Comparison of ENCODE assay signal across 27 mouse cellular contexts in genomic region chr1:127609814-127610213, GRCm38 (mm10).
DNase-seq lines count a peak whose midpoint lies in the region; ATAC-seq and TF ChIP-seq lines count a peak whose summit lies in the region.
"Had no signal": no experiment of that assay in that cellular context is flagged by ENCODE, and none has a peak within 500 bp of the region (broad histone marks: within the 10 kb centered on the region; RNA-seq: fewer than 3 reads in every experiment).

No protein-coding gene starts in this region.

- peak; percentile 10 for DNase-seq in heart, adult 11 months
- DNase-seq in heart, postnatal 36 days: no peak
- DNase-seq in heart, adult 8-10 months (ENCODE audit: low spot score): no peak
- no peak for DNase-seq in lung, adult 2 months
- DNase-seq: adrenal gland, adult 8-10 months; adrenal gland, postnatal 25 days; cerebellum, adult 11-12 months; cerebellum, adult 8-10 months; cerebellum, postnatal 10 days; cerebellum, postnatal 36 days; embryo, embryonic 11 days; gastrocnemius, postnatal 10 days; gastrocnemius, postnatal 36 days; heart, adult 18-20 months had no signal

- no peaks in the 10 kb centered on the region for H3K36me3 ChIP-seq in heart, embryonic 13.5 days
- H3K36me3 ChIP-seq in lung, embryonic 16.5 days (ENCODE audit: control insufficient read depth, insufficient read depth, low read length): no peaks in the 10 kb centered on the region
- H3K36me3 ChIP-seq in forebrain, embryonic 16.5 days (ENCODE audit: control insufficient read depth, insufficient read depth): no peaks in the 10 kb centered on the region
- H3K36me3 ChIP-seq: embryonic facial prominence, embryonic 10.5 days; embryonic facial prominence, embryonic 13.5 days; forebrain, embryonic 12.5 days; forebrain, embryonic 15.5 days had no signal

- peak overlapping the region; percentile 28; the same call in 1 of the 2 replicates for H3K27ac ChIP-seq in heart, embryonic 13.5 days (replicated peaks)
- H3K27ac ChIP-seq in lung, embryonic 16.5 days (ENCODE audit: low read length): no peak overlapping the region; the same call in 1 of the 2 replicates
- no peak overlapping the region for H3K27ac ChIP-seq in forebrain, embryonic 16.5 days (ENCODE audit: low read length)
- H3K27ac ChIP-seq: embryonic facial prominence, embryonic 10.5 days; embryonic facial prominence, embryonic 13.5 days; forebrain, embryonic 12.5 days; forebrain, embryonic 15.5 days; hindbrain, embryonic 14.5 days; hindbrain, postnatal 0 days had no signal

- H3K4me1 ChIP-seq in heart, embryonic 13.5 days: peaks cover 21% of the 10 kb centered on the region
- no peaks in the 10 kb centered on the region for H3K4me1 ChIP-seq in lung, embryonic 16.5 days (replicated peaks; ENCODE audit: control insufficient read depth, insufficient read depth, low read length)
- peaks cover 9% of the 10 kb centered on the region for H3K4me1 ChIP-seq in lung, adult 2 months (ENCODE audit: control insufficient read depth, insufficient read depth, low read length)
- H3K4me1 ChIP-seq in forebrain, embryonic 16.5 days (replicated peaks; ENCODE audit: control insufficient read depth, insufficient read depth, low read length): no peaks in the 10 kb centered on the region
- H3K4me1 ChIP-seq: embryonic facial prominence, embryonic 10.5 days; forebrain, embryonic 15.5 days had no signal

- H3K9ac ChIP-seq in heart, embryonic 13.5 days: no peak overlapping the region
- no peak overlapping the region for H3K9ac ChIP-seq in lung, embryonic 16.5 days (ENCODE audit: low read length)
- no peak overlapping the region for H3K9ac ChIP-seq in forebrain, embryonic 16.5 days (replicated peaks; ENCODE audit: low read depth, low read length)
- H3K9ac ChIP-seq: embryonic facial prominence, embryonic 13.5 days; forebrain, embryonic 12.5 days; forebrain, embryonic 15.5 days; hindbrain, embryonic 14.5 days had no signal

- H3K4me3 ChIP-seq in heart, embryonic 13.5 days: no peak overlapping the region
- no peak overlapping the region for H3K4me3 ChIP-seq in lung, embryonic 16.5 days (ENCODE audit: low read length)
- H3K4me3 ChIP-seq in lung, adult 2 months (replicated peaks; ENCODE audit: extremely low read depth, low read depth, low read length): no peak overlapping the region
- H3K4me3 ChIP-seq in forebrain, embryonic 16.5 days (replicated peaks; ENCODE audit: low read length): no peak overlapping the region
- H3K4me3 ChIP-seq: embryonic facial prominence, embryonic 10.5 days; embryonic facial prominence, embryonic 13.5 days; erythroblast, embryonic 14.5 days; forebrain, embryonic 12.5 days; forebrain, embryonic 15.5 days had no signal

- H3K27me3 ChIP-seq in heart, embryonic 13.5 days (replicated peaks): no peaks in the 10 kb centered on the region
- no peaks in the 10 kb centered on the region for H3K27me3 ChIP-seq in lung, embryonic 16.5 days (ENCODE audit: control insufficient read depth, insufficient read depth, low read depth, low read length)
- H3K27me3 ChIP-seq in forebrain, embryonic 16.5 days (replicated peaks; ENCODE audit: control insufficient read depth, insufficient read depth, low read length): no peaks in the 10 kb centered on the region
- H3K27me3 ChIP-seq: embryonic facial prominence, embryonic 13.5 days; forebrain, embryonic 12.5 days; forebrain, embryonic 15.5 days had no signal

- no peak for ATAC-seq in heart, embryonic 13.5 days (ENCODE audit: extremely low read depth, insufficient number of reproducible peaks, low FRiP score, low TSS enrichment)
- peak; percentile 91 for ATAC-seq in lung, embryonic 16.5 days (ENCODE audit: low read depth)
- ATAC-seq in granulocyte monocyte progenitor cell, adult 5-6 weeks (replicated peaks; ENCODE audit: poor library complexity, severe bottlenecking): peak; percentile 63
- no peak for ATAC-seq in forebrain, embryonic 16.5 days
- ATAC-seq: activated CD4-positive, CD25-positive, alpha-beta regulatory T cell, adult 4 months; forebrain, embryonic 15.5 days; hindbrain, postnatal 0 days; inflammation-experienced regulatory T-cells, adult 6 months had no signal

- no peaks in the 10 kb centered on the region for H3K9me3 ChIP-seq in heart, embryonic 13.5 days
- H3K9me3 ChIP-seq in lung, embryonic 16.5 days (ENCODE audit: control insufficient read depth, low read length): no peaks in the 10 kb centered on the region
- H3K9me3 ChIP-seq in forebrain, embryonic 16.5 days (ENCODE audit: control insufficient read depth, low read length): no peaks in the 10 kb centered on the region
- H3K9me3 ChIP-seq: embryonic facial prominence, embryonic 10.5 days; embryonic facial prominence, embryonic 13.5 days; forebrain, embryonic 12.5 days; forebrain, embryonic 15.5 days had no signal

- TF ChIP-seq POLR2A in lung, adult 2 months (IDR thresholded peaks at IDR 0.05; ENCODE audit: borderline replicate concordance, extremely low read depth, low read depth, low read length): no peak

- intact Hi-C loops in heart, postnatal 36 days (cut with DNase I): no loop called here

- TF ChIP-seq CTCF in lung, adult 2 months (IDR thresholded peaks at IDR 0.05; ENCODE audit: insufficient read depth, low read length): no peak

- H3K4me2 ChIP-seq in heart, embryonic 13.5 days: no peak overlapping the region
- H3K4me2 ChIP-seq in lung, embryonic 16.5 days (ENCODE audit: low read depth, low read length): no peak overlapping the region
- no peak overlapping the region for H3K4me2 ChIP-seq in forebrain, embryonic 16.5 days (ENCODE audit: low read length)
- H3K4me2 ChIP-seq: embryonic facial prominence, embryonic 13.5 days; forebrain, embryonic 12.5 days; forebrain, embryonic 15.5 days; hindbrain, embryonic 14.5 days had no signal

- WGBS in heart, embryonic 13.5 days: 61% methylated on average over 2 of the region's 2 CpGs
- WGBS in lung, embryonic 16.5 days: 39% methylated on average over 2 of the region's 2 CpGs
- WGBS in lung, adult 2 months: 32% methylated on average over 2 of the region's 2 CpGs
- 86% methylated on average over 2 of the region's 2 CpGs for WGBS in forebrain, embryonic 16.5 days

Comparison
In these comparisons a context has a peak if more than half of its experiments do, and no peak if none do; other contexts are left out.
1. ATAC-seq: peak in lung, embryonic 16.5 days (single experiment) and granulocyte monocyte progenitor cell, adult 5-6 weeks (single experiment); none in heart, embryonic 13.5 days (single experiment) and forebrain, embryonic 16.5 days (single experiment).